Mouse (Mus musculus): ENCODE measurements at regions not wholly inside any gene's neighbourhood (a gene's known extent, or its start where the extent isn't known, plus 50 kb on each side); places are given as distances from the start of the nearest gene placed in this dataset.

DNA sequence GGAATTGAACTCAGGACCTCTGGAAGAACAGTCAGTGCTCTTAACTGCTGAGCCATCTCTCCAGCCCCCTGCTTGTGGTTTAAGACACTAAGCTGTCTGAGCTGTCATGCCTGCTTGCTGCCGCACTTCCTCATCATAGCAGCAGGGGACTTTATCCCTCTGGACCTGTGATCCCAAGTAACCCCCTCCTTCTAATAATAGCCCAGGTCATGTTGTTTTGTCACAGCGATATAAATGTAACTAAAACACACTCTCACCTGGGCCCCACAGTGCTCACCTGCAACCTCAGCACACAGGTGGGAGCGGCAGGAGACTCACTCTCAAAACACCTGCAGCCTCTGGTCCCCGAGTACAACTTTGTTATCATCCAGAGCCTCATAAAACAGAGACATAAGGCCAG is 231.9 kb upstream of the Spdye4c start:
- no peak overlapping the region for H3K4me3 ChIP-seq
- intact Hi-C loops (cut with DNase I): no loop called here
- TF ChIP-seq CTCF (IDR thresholded peaks at IDR 0.05): no peak
- H3K27ac ChIP-seq: 0 out of 2 replicates have a peak overlapping the region, but pooled peaks have one; percentile 28
- DNase-seq: no peak

DNA sequence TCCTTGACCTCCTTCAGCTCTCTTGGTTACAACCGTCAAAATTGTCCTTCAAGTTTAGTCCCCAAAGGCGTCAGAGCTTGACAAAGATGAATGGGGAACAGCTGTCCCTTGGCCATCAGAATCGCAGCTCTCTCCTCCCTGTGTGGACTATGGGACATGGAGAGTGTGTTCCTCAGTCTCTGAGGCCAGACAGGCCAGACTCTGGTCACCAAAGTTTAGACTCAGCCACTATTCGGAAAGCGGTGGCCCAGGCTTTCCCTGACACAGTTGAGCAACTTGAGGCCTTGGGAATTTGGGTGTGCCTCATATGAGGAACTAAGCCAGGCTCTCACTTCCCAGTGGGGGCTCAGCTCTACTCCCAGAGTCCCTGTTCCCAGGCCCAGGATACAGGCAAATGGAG is 230.5 kb upstream of the Spdye4c start:
- TF ChIP-seq CTCF (IDR thresholded peaks at IDR 0.05): no peak
- Histone ChIP-seq H3K27ac (peak overlapping the region; percentile 63), H3K4me3 (no peak overlapping the region)
- DNase-seq: peak; percentile 56
- intact Hi-C loops (cut with DNase I): no loop called here

DNA sequence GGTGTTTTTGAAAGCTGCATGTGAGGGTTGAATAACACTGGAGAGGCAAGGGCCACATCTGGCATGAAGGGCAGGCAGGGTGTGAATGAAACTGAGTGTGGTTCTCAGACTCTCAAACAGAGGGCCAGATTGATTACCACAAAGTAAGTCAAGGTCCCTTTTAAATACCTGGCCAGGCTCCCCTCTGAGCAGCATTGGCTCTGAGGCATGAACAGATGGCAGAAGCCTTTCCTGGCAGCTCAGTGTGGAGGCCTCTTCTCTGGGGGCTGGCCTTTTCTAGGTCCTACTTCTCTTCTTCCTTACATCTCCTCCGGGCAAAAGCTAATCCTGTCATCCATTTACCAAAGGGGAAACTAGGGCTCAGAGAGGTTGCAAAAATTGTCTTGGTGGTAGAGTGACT is 229.6 kb upstream of the Spdye4c start:
- no peak overlapping the region for H3K4me3 ChIP-seq
- intact Hi-C loops (cut with DNase I): no loop called here
- no peak for DNase-seq
- TF ChIP-seq CTCF (IDR thresholded peaks at IDR 0.05): no peak
- H3K27ac ChIP-seq: peak overlapping the region; percentile 24; the same call in 1 of the 2 replicates

DNA sequence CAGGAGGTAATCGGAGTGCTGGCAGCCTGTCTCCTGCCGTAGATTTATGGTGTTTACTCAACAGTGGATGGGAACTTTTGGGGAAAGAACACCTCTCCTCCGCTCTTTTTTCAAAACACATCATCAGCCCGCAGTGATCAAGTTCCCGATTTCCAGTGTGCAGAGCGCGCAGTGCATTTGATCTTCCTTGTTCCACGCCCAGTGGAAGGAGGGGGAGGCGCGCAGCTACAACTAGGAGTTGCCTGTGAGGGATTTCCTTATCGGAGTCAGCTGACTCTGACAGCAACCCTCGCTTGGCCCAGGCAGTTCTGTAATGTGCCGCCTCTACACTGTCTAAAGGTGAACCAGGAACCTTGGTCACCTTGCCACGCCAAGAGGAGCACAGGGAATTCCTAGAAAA is 226.8 kb upstream of the Spdye4c start:
- intact Hi-C loops (cut with DNase I): no loop called here
- no peak for TF ChIP-seq CTCF (IDR thresholded peaks at IDR 0.05)

DNA sequence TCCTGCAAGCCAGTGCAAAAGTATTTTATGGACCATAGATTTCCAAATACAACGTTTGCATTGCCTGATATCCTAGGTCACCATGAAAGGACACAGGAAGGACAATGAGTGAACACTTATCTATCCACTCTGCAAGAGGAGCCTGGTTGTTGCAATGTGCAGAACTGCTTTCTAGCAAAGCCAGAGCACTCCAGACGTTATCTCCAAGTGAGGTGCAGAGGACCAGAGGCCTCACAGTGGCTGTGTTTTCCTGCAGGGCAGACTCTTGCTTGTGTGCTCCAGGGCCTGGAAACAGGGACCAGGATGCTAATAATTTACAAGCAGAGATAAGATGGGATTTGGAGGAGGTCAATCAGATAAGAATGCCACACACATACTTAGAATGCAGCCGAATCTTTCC is 226.0 kb upstream of the Spdye4c start:
- H3K4me3 ChIP-seq: no peak overlapping the region
- H3K27ac ChIP-seq: no peak overlapping the region
- TF ChIP-seq CTCF (IDR thresholded peaks at IDR 0.05): no peak
- no peak for DNase-seq
- intact Hi-C loops (cut with DNase I): no loop called here

More for the DNA sequence above, 226.8 kb upstream of the Spdye4c start:
- DNase-seq: peak; percentile 77
- Histone ChIP-seq H3K27ac (peak overlapping the region; percentile 39), H3K4me3 (peak overlapping the region; percentile 59)

DNA sequence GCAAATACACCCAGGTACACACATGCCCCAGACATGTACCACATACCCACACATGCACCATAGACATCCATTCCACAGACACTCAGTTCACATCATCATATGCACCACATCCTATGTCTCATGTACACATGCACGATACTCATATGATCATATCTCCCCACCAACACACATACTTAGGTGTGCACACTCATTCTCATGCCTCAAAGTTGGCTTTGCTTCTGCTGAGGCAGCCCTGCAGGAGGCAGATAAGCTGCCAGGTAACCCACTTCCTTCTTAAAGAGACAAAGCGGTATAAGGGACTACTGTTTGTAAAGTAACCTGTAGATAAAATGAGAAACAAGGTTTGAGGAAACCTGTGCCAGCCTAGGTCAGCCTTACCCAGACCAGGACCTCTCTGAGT is 225.2 kb upstream of the Spdye4c start:
- Histone ChIP-seq H3K4me3 (no peak overlapping the region), H3K27ac (no peak overlapping the region)
- intact Hi-C loops (cut with DNase I): no loop called here
- no peak for TF ChIP-seq CTCF (IDR thresholded peaks at IDR 0.05)
- no peak for DNase-seq

DNA sequence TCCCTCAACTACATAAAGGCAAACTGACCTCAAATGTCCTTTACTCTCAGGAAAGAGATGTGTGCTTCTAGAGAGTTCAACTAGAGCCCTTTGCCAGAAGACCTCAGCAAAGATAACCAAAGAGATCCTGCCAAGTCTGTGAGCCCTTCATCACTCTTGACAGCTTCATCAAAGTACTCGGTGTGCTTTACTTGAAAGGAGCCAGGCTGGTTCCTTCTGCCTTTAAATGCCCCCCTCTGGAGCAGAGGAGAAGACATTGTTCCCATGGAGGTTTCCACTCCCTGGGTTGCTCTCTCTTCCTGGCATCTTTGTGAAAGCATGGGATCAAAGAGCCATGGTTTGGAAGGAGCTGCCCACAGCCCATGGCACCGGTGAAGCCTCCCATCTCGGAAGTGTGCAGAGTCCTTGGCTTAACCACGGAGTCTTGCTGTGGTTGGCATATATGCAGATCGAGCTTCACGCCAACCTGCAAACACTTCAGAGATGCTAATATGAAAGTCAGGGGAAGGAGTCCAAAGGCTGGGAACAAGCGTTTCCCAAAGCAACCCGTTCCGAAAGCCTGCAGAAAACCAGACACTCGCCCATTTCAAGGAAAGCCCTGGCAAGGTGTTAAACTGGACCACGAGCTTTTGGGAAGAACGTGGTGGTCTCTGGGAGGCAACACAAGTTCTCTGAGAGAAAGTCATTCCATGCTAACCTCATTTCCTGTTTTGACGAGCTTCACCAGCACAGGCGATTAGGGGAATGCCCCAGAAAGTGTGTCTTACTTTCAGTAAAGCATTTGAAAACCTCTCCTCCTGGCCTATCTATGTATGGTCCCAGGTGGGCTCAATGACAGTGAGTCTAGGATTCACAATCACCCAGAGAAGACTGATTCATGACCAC is 223.5 kb upstream of the Spdye4c start:
- intact Hi-C loops (cut with DNase I): no loop called here
- no peak overlapping the region for H3K27ac ChIP-seq
- no peak overlapping the region for H3K4me3 ChIP-seq
- no peak for DNase-seq
- TF ChIP-seq CTCF (IDR thresholded peaks at IDR 0.05): no peak

DNA sequence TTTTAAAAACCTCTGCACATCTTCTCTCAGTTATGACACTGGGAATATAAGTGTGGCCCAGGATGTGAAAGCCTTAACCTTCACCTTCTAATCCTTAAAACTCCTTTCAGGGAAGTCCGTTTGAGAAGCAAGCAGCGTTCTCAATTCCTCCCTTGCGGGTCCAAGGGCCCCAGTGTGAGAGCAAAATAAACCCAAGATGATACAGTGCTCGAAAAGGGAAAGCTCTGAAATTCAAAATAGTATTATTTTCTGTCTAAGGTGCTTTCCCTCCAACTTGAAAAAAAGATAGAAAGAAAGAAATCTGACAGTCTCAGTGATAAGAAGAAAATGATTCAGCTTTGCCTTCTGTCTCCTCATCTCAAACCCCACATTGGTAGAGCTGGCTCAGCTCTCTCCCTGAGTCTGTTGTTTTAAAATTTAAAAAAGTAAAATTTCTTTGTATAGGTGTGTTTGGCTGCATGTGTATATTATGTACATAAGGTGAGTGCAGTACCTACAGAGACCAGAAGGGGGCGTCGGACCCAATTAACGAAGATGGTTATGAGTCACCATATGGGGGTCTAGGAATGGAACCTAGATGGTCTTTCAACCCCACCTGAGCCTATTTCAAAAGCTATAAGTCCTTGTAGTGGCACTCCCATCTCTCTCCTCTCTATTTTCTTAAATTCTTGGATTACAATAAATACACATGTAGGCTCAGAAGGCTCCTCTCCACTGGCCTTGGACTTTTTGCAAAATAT is 222.3 kb upstream of the Spdye4c start:
- DNase-seq: no peak
- intact Hi-C loops (cut with DNase I): no loop called here
- TF ChIP-seq CTCF (IDR thresholded peaks at IDR 0.05): peak; percentile 49

DNA sequence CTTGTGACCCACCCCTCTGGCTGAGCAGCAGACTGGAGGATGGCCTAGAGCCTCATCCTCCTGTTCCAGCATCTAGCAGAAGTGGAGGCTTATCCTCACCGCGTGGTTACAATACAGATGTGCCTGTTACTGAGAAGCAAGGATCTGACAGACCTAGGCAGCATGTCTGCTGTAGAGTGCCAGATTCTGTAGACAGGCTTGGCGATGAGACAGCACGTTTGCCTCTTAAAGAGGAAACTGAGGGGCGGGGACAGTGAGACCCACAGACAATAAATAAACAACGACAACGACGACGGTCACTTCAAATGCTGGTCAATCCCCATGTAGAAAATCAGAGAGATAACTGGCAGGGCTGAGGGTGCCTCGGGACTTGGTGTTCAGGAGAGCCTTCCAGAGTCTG is 220.2 kb upstream of the Spdye4c start:
- Histone ChIP-seq H3K27ac (no peak overlapping the region), H3K4me3 (no peak overlapping the region)
- no peak for DNase-seq
- intact Hi-C loops (cut with DNase I): no loop called here
- TF ChIP-seq CTCF (IDR thresholded peaks at IDR 0.05): no peak

More for the DNA sequence above, 222.3 kb upstream of the Spdye4c start:
- H3K27ac ChIP-seq: no peak overlapping the region
- no peak overlapping the region for H3K4me3 ChIP-seq

DNA sequence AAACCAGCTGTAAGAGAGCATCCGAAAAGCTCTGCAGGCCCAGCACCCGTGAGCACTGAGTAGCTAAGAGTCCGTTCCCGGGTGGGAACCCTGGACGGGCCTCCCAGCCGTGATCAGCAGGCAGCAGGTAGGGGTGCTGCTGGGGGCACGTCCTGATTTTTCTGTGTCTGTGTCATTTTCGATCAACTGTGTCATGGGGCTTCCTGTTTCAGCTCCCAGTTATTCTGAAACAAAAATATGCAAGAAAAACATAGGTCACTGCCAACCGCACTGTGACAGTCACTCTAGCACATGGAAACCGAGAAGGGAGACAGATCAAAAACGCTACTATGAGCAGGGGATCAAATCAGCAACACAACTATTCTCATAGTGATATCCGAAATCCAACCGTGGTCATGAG is 218.8 kb upstream of the Spdye4c start:
- TF ChIP-seq CTCF (IDR thresholded peaks at IDR 0.05): no peak
- Histone ChIP-seq H3K27ac (no peak overlapping the region), H3K4me3 (no peak overlapping the region)
- intact Hi-C loops (cut with DNase I): no loop called here
- DNase-seq: no peak

DNA sequence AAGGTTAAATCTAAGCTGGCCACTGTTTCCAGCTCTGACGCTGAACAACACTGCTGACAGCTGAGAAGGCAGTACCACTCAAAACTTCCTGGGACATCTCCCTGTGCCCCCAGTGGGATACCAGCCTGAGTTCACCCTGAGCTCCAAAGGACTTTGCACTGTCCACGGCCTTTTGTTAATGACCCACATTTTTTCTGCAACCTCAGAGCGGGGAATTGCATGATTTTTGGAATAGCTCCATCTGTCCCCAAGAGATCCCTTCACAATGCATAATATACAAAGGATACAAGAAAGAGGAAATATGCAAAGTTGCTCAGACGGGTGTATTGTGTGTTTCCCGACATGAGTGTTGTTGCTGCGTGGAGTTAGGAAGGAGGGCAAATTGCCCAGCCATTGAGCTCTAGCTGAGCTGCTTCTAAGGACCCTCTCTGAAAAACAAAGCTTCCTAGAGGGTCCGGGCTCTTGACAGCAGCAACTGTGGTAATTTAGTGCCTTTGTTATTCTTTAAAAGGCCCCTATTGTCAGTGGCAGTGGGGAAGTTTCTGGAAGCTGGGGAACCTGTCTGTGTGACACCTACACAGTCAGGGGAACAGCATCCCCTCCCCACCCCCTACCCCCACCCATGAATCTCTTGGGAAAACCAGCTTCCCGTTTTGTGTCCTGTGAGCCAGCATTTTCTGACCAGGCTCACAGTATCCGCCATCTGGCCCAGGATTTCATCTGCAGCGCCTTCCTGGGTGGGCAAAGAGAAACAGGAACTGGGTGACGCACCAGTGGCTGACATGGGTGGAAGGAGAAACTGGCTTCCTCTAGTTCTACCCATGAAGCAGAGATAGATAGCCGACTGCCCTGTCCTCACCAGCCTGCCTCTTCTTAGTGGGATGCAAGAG is 217.4 kb upstream of the Spdye4c start:
- Histone ChIP-seq H3K27ac (peak overlapping the region; percentile 56), H3K4me3 (no peak overlapping the region)
- TF ChIP-seq CTCF (IDR thresholded peaks at IDR 0.05): no peak
- intact Hi-C loops (cut with DNase I): no loop called here
- no peak for DNase-seq

DNA sequence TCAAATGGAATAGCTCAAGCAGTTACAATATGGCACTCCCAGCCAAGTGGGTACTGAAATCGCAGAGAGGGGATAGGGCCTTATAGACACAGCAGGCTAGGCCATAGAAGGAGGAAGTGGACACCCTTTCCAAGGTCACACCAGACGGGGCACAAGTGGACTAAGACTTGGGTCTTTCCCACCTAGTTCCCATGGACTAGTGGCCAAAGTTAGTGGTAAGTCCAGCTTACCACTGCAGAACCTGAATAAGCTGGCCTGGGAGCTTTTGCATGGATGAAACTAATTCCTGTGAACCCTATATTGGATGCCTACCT is 216.8 kb upstream of the Spdye4c start:
- intact Hi-C loops (cut with DNase I): no loop called here
- H3K27ac ChIP-seq: peak overlapping the region; percentile 31; the same call in 1 of the 2 replicates
- H3K4me3 ChIP-seq: no peak overlapping the region
- no peak for DNase-seq
- no peak for TF ChIP-seq CTCF (IDR thresholded peaks at IDR 0.05)

DNA sequence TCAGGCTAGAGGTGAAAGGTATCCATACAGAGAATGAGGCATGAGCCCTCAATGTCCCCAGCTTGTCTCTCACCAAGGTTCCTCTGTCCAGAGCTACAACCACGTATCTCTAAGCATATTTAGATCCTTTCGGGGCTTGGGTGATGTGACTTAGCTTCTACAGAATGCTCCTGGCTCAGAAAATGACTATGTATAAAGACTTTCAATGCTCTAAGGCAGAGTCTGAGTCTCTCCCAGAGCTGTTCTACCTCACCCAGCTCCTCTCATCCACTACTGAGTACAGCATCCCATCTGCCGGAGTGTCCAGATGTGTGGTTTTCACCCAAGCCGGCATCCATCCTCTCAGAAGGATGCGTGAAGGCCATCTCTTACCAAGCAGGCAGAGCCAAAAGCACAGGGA is 216.1 kb upstream of the Spdye4c start:
- H3K27ac ChIP-seq: no peak overlapping the region
- intact Hi-C loops (cut with DNase I): no loop called here
- no peak for TF ChIP-seq CTCF (IDR thresholded peaks at IDR 0.05)
- no peak overlapping the region for H3K4me3 ChIP-seq
- DNase-seq: no peak

Measured in gastrocnemius, adult 2 months (tissue).